Mouse (Mus musculus) thymus, postnatal 36 days (tissue): Measurements from ENCODE around the gene Fbxo41.

ENCODE experiments used
- DNase-seq, 2 experiments: peaks; one replicate each; pipeline ENCODE4 v3.0.0; 2022; ENCODE audit warnings: mixed read lengths in 2 of 2

Fbxo41 gene

GRCm38 (mm10) chr6:85502911-85503250 is at the start of gene Fbxo41:
TSS of gene Fbxo41 (minus strand) at chr6:85502994.
- peak in 1 of 2 experiments; percentile 22 for DNase-seq

DNA sequence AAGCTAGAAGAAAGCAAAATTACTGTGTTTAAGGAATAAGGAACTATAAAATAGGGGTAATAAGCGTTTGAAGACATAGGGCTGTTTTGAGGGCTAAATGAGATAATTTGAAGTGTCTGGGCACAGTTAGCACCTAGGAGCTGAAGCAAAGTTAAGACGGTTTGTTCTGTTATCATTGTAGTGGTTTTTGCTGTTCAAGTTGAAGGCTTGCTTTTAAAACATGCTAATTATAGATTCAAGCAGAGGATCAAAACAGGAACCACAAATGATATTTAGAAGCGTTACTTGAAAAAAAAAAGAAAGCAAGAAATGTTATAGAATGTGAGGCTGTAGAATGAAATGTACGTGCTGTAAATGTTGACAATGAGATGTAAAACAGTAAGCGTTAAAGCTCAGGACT is 44.8 kb upstream of the Fbxo41 start:
- no peak for DNase-seq

- no peak for DNase-seq
These were observed 41.6 kb upstream of the Fbxo41 start for GRCm38 (mm10) chr6:85544251-85544881.

DNA sequence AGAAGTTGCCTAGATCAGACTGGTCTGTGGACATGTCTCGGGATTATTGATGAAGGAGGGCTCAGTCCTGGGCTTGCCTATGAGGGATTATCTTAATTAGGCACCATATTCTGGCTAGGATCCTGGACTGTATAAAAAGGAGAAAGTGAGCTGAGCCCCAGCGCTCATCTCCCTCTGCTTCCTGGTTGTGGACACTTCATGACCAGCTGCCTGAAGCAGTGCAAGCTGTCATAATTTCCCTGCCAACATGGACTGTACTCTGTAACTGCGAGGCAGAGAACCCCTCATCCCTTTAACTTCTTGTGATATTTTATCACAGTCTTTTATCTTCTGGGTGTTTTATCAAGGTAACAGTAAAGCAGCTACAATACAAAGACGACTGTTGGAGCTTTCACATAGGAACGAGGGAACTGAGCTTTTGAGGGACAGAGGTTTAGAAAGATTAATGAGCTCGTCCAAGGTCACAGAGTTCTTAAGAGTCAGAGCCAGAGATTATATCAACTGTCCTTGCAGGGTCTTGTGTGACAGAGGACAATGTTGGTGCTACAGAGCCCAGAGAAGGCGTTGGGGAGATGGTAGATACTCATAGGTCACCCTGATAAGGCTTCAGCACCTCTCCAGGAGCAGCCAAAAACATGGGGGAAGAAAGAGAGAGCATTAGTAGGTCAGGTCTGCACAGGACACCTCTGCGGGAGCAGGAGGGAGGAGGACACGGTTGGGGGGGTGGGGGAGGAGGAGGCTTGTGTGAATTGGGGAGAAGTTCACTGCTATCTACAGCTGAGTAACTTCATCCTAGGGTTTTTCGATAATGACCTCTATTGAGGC is 40.8 kb upstream of the Fbxo41 start:
- DNase-seq = no peak

DNA sequence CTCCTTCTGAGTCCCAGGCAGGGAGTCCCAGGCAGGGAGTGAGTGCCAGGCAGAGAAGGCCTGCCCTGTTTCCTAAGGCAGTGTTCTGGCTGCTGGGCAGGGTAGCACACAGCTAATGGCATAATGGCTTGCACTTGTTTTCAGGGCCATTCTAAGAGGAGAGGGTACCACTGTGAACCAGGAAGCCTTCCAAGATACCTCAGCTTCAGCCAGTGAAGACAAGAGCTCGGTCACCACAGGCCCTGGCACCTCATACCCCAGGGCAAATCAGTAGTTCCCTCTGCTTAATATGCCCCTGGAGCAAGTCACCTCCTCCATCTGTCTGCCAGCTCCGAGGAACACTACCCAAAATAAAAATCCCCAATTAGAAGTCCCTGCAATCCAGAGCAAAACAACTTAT is 20.0 kb upstream of the Fbxo41 start:
- no peak for DNase-seq

- DNase-seq = no peak
These were observed 19.2 kb upstream of the Fbxo41 start for GRCm38 (mm10) chr6:85522026-85522425.

DNA sequence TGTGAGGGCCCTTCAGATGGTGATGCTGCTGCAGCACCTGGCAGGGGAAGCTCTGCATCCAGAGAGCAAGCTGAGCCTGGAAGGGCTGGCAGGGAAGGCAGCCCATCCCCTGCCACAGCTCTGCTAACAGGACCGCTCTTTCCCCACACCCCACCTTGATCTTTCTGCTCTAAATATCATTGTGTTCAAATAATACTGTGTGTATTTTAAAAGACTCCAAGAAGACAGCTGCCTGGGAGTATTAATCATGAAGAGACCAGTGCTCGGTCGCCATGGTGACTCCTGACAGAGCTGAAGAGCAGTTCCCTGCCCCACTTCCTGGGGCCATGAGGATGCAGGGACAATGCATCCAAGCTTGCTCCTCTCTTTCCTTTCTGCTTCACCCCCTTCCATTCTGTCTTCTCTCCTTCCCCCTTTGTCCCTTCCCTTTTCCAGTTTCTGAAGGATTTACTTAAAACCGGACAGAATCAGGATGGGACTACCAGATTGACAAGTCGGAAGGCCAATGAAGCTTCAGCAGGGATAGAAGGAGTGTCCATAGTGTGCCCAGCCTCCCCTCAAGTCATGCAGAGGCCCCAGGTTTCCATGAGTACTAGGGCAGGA is 15.4 kb upstream of the Fbxo41 start:
- DNase-seq = no peak

GRCm38 (mm10) chr6:85515941-85516340 is 13.1 kb upstream of the Fbxo41 start:
- DNase-seq = no peak

DNA sequence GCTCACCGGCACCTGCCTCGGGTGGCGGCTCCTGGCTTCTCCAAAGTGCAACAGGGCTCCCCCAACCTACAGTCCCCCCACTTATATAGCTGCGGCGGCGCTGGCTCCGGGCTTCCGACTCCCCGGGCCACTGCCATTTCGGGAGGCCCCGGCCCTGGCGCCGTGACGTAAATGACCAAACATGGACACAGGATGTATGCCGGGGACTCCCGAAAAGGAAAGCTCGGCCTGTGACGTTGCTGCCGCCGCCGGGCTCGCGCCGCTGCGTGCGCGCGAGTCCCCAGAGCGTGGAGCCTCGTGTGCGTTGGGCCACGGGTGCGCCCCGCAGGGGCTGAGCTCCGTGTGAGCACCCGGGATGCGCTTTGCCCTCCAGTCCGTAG is 10.7 kb upstream of the Fbxo41 start, which contains the start of gene Egr4:
Egr4 (minus strand) TSS at position 59 of the 380 bp plus-strand sequence.
- DNase-seq = peak in 1 of 2 experiments; percentile 33

GRCm38 (mm10) chr6:85512577-85513530 is 10.1 kb upstream of the Fbxo41 start:
- peak in 1 of 2 experiments; percentile 4 for DNase-seq

DNA sequence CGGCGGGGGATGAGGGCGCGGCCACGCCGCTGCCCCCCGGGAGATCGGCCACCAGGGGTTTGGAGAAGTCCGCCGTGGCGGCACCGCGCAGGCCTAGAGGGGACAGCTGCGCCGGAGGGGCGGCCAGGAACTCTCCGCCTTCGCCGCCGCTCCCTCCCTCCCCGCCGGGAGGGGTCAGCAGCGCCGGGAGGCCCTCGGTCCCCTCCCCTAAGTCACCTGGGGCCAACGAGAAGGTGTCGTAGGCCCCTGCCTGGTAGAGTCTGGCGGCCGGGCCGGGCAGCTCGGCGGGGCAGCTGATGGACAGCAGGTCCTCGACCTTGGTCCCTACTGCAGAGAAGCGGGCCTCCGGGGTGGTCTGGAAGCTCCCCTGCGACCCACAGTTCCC is 9.3 kb upstream of the Fbxo41 start:
- DNase-seq = peak in 1 of 2 experiments; percentile 6

GRCm38 (mm10) chr6:85511286-85512055 is 8.7 kb upstream of the Fbxo41 start:
- no peak for DNase-seq

- DNase-seq = no peak
These were observed 7.7 kb upstream of the Fbxo41 start for GRCm38 (mm10) chr6:85510476-85510875.

DNA sequence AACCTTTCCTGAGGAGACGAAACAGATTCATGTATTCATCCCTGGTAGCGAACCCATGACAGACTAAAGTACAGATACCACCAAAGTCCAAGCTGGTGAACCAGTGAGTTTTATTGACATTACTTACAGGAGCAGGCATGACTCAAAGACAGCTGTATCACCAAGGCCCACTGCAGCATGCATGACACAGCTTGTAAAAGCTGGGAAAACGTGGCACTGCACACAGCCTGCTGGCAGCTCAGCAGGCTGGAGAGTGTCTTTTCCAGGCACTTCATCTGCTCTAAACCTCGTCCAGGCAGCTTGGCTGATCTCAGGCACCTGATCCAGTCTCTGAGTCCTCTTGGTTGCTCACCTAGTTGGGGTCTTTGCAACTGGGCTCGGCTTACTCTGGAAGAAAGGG is 5.8 kb upstream of the Fbxo41 start:
- no peak for DNase-seq

DNA sequence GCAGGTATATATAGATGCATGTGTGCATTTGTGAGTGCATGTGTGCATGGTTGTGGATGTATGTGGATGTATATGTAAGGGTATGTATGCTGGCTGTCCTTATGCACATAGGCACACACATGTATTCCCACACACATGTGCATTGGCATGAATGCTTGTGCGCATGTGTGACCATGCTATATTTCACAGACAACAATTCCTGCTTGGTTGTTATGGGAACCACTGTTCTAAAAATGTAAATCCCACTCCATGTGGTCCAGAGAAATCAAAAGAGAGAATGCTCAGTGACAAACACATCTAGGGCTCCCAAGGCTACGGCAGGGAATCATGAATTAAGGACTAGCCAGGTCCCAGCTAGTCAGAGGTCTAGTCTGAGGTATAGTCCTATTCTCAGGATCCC is 2.1 kb upstream of the Fbxo41 start:
- no peak for DNase-seq

- no peak for DNase-seq
These were observed 487 bp downstream of the Fbxo41 start for GRCm38 (mm10) chr6:85502103-85502910.

GRCm38 (mm10) chr6:85501571-85502102 is 1.2 kb downstream of the Fbxo41 start:
- DNase-seq = no peak

- DNase-seq = no peak
These were observed 2.4 kb downstream of the Fbxo41 start for GRCm38 (mm10) chr6:85500416-85500815.

DNA sequence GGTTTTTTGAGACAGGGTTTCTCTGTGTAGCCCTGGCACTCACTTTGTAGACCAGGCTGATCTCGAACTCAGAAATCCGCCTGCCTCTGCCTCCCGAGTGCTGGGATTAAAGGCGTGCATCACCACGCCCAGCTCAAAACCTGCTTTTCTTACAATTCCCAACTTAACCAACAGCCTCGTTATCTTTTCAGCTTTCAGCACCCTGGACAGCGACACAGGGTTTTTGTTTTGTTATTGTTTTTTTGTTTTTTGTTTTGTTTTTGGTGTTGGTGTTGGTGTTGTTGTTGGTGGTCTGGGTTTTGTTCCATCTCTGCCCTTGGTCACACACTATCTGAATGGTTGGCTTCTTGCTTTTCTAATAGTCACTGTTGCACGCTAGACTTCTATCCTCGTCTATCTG is 4.6 kb downstream of the Fbxo41 start:
- no peak for DNase-seq

- DNase-seq = no peak
These were observed 5.8 kb downstream of the Fbxo41 start for GRCm38 (mm10) chr6:85496976-85497375.

DNA sequence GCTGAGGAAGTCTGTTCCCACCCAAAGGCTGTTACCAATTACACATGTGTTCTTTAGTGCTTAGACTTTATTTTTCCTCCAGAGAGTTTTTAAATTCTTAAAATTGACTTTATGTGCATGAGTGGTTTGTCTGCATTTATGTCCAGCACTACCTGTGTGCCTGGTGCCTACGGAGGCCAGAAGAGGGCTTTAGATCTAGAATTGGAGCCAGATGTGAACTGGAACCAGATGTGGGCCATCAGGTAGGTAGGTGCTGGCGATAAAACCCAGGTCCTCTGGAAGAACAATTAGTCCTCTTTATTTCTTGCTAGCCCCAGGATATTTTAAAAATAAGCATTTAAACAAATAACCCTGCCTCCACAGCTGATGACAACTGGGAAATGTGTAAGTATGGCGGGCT is 11.2 kb downstream of the Fbxo41 start:
- DNase-seq = no peak
